8 mouse cellular contexts compared by ENCODE assay signal in the genomic region with DNA sequence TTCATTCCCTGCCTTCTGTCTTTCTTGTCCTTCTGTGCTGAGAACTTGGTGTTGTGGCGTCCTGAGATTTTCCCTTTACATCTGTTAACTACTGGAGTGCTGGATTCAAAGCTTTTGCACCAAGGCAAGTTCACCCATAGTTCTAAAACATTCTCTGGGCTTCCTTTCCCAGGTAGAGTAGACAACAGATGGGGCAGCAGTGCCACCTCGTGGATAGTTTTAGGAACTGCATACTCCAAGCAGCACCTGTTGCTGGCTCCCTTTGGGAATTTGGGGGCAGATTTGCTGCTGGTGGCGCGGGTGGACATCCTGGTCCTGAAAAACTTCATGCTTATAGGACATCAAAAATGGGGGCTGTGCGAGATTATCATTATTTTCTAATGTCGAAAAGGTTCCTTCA.
DNase-seq lines count a peak whose midpoint lies in the region; ATAC-seq and TF ChIP-seq lines count a peak whose summit lies in the region.

No protein-coding gene starts in this region.

- intact Hi-C loops in left cerebral cortex, postnatal 4 days (cut with DNase I): loop anchor here (10.0 kb wide), 1 partner anchor 120 kb away; a partner anchor contains a TSS

- TF ChIP-seq POLR2A in brain, embryonic 14.5 days (IDR thresholded peaks at IDR 0.05; ENCODE audit: borderline replicate concordance, extremely low read depth, insufficient read depth, insufficient read length, poor library complexity, severe bottlenecking): no peak
- no peak for TF ChIP-seq POLR2A in olfactory bulb, adult 2 months (IDR thresholded peaks at IDR 0.05; ENCODE audit: insufficient read depth, low read depth, low read length)

- no peaks in the 10 kb centered on the region for H3K9me3 ChIP-seq in midbrain, embryonic 11.5 days (ENCODE audit: control insufficient read depth, low read length)
- no peaks in the 10 kb centered on the region for H3K9me3 ChIP-seq in midbrain, embryonic 13.5 days

- ATAC-seq in midbrain, embryonic 11.5 days (ENCODE audit: low FRiP score): peak; percentile 46; the same call in 1 of the 2 replicates
- no peak for ATAC-seq in midbrain, embryonic 13.5 days
- peak; percentile 61; the same call in 1 of the 2 replicates for ATAC-seq in erythroid progenitor cell, adult 5-6 weeks (replicated peaks; ENCODE audit: low FRiP score, poor library complexity, severe bottlenecking)

- DNase-seq in midbrain, embryonic 11.5 days (ENCODE audit: low spot score, missing footprints): peak; percentile 95
- peak; percentile 69 for DNase-seq in brain, embryonic 14.5 days (ENCODE audit: low read depth)
- DNase-seq in kidney, adult 18-20 months: peak; percentile 65
- DNase-seq in left cerebral cortex, postnatal 4 days: peak; percentile 59
- DNase-seq in thymus, postnatal 0 days (ENCODE audit: low spot score): peak; percentile 32

- no peak overlapping the region for H3K4me2 ChIP-seq in midbrain, embryonic 11.5 days
- H3K4me2 ChIP-seq in midbrain, embryonic 13.5 days (replicated peaks): no peak overlapping the region

- H3K9ac ChIP-seq in midbrain, embryonic 11.5 days (ENCODE audit: low read length): no peak overlapping the region
- no peak overlapping the region for H3K9ac ChIP-seq in midbrain, embryonic 13.5 days (replicated peaks)

- no peak overlapping the region for H3K27ac ChIP-seq in midbrain, embryonic 11.5 days (ENCODE audit: low read depth, low read length)
- H3K27ac ChIP-seq in midbrain, embryonic 13.5 days: no peak overlapping the region
- H3K27ac ChIP-seq in olfactory bulb, adult 2 months (ENCODE audit: insufficient read depth, low read depth, low read length): no peak overlapping the region

- no peaks in the 10 kb centered on the region for H3K4me1 ChIP-seq in midbrain, embryonic 11.5 days (ENCODE audit: control insufficient read depth, insufficient read depth, low read length)
- no peaks in the 10 kb centered on the region for H3K4me1 ChIP-seq in midbrain, embryonic 13.5 days (replicated peaks)
- no peaks in the 10 kb centered on the region for H3K4me1 ChIP-seq in olfactory bulb, adult 2 months (ENCODE audit: control insufficient read depth, insufficient read depth, low read length)

- TF ChIP-seq CTCF in brain, embryonic 14.5 days (IDR thresholded peaks at IDR 0.05; ENCODE audit: borderline replicate concordance, extremely low read depth, insufficient read depth, insufficient read length): peak; percentile 90
- TF ChIP-seq CTCF in olfactory bulb, adult 2 months (IDR thresholded peaks at IDR 0.05; ENCODE audit: insufficient read depth, low read depth, low read length): peak; percentile 68

- no peak overlapping the region for H3K4me3 ChIP-seq in midbrain, embryonic 11.5 days (ENCODE audit: low read depth, low read length)
- no peak overlapping the region for H3K4me3 ChIP-seq in midbrain, embryonic 13.5 days (replicated peaks)
- H3K4me3 ChIP-seq in olfactory bulb, adult 2 months (ENCODE audit: insufficient read depth, low read depth, low read length): no peak overlapping the region

- no peaks in the 10 kb centered on the region for H3K36me3 ChIP-seq in midbrain, embryonic 11.5 days (ENCODE audit: control insufficient read depth, insufficient read depth, low read length)
- H3K36me3 ChIP-seq in midbrain, embryonic 13.5 days: no peaks in the 10 kb centered on the region

- 11% methylated on average over 6 of the region's 6 CpGs for WGBS in midbrain, embryonic 11.5 days
- 11% methylated on average over 6 of the region's 6 CpGs for WGBS in midbrain, embryonic 13.5 days
- 12% methylated on average over 6 of the region's 6 CpGs for WGBS in olfactory bulb, adult 2 months

- H3K27me3 ChIP-seq in midbrain, embryonic 11.5 days (ENCODE audit: control insufficient read depth, insufficient read depth, low read length): no peaks in the 10 kb centered on the region
- H3K27me3 ChIP-seq in midbrain, embryonic 13.5 days: no peaks in the 10 kb centered on the region

Comparison
In these comparisons a context has a peak if more than half of its experiments do, and no peak if none do; other contexts are left out.
1. DNase-seq: peak in every context shown above with its lines; median percentile 95 in midbrain, embryonic 11.5 days; 69 in brain, embryonic 14.5 days; 65 in kidney, adult 18-20 months; 59 in left cerebral cortex, postnatal 4 days; 32 in thymus, postnatal 0 days.